Mouse (Mus musculus) MEL (cell line): ENCODE data around the gene Rpn2. TPM values are rescaled to one million over a fixed set of nuclear protein-coding genes. Genes with fewer than 3 reads are reported as not detected.

ENCODE experiments used
- DNase-seq: peaks from one replicate; pipeline ENCODE4 v3.0.0; 2011; ENCODE audit warnings: low read depth, low spot score
- H3K27ac ChIP-seq: 2 replicates; pipeline ENCODE4 v1.5.1; 2012; ENCODE audit warnings: low read depth, mild to moderate bottlenecking, control low read depth, low read length, moderate library complexity; ENCODE audit not compliant: control insufficient read depth
- H3K27me3 ChIP-seq, 2 experiments: fragments of 150-350 bp in 1 of 2; sonication (generic) in 1 of 2; 2 replicates each; pipeline ENCODE4 v1.6.1; 2012; ENCODE audit warnings: low read length in 2 of 2, mild to moderate bottlenecking in 2 of 2, improper control_type of control experiment in 1 of 2, moderate library complexity in 1 of 2; ENCODE audit not compliant: insufficient read depth in 2 of 2, control insufficient read depth in 1 of 2
- H3K36me3 ChIP-seq, 2 experiments: 2 replicates each; pipeline ENCODE4 v1.6.1; 2012 to 2014; ENCODE audit warnings: low read length in 2 of 2, improper control_type of control experiment in 1 of 2, inconsistent platforms in 1 of 2, mild to moderate bottlenecking in 1 of 2; ENCODE audit not compliant: insufficient read depth in 2 of 2, control insufficient read depth in 1 of 2
- H3K4me1 ChIP-seq, 2 experiments: fragments of 150-350 bp in 1 of 2; sonication (generic) in 1 of 2; 2 replicates each; pipeline ENCODE4 v1.6.1; 2012; ENCODE audit warnings: low read length in 2 of 2, improper control_type of control experiment in 1 of 2, mild to moderate bottlenecking in 1 of 2; ENCODE audit not compliant: insufficient read depth in 2 of 2, control insufficient read depth in 1 of 2
- H3K4me3 ChIP-seq, 2 experiments: fragments of 150-350 bp in 1 of 2; sonication (generic) in 1 of 2; 2 replicates each; pipeline ENCODE4 v1.5.1; 2012; ENCODE audit warnings: low read depth in 2 of 2, low read length in 2 of 2, mild to moderate bottlenecking in 2 of 2, moderate library complexity in 2 of 2, control low read depth in 1 of 2, improper control_type of control experiment in 1 of 2; ENCODE audit not compliant: control insufficient read depth in 1 of 2, insufficient read depth in 1 of 2
- H3K79me2 ChIP-seq: 2 replicates; pipeline ENCODE4 v1.6.1; 2012; ENCODE audit warnings: mild to moderate bottlenecking, low read length, moderate library complexity; ENCODE audit not compliant: control insufficient read depth, poor library complexity, insufficient read depth
- H3K9ac ChIP-seq: 2 replicates; pipeline ENCODE4 v1.6.1; 2012; ENCODE audit warnings: low read depth, mild to moderate bottlenecking, control low read depth, low read length, moderate library complexity; ENCODE audit not compliant: control insufficient read depth, poor library complexity, severe bottlenecking
- H3K9me3 ChIP-seq: fragments of 150-350 bp; sonication (generic); replicated peaks from 2 replicates; pipeline ENCODE4 v1.6.1; 2012; ENCODE audit warnings: mild to moderate bottlenecking, low read length, improper control_type of control experiment, moderate library complexity; ENCODE audit not compliant: insufficient read depth
- CTCF ChIP-seq, 3 experiments: IDR thresholded peaks in 2 of 3; conservative IDR thresholded peaks in 1 of 3; 2 replicates each; pipeline ENCODE4 v1.5.1; 2011 to 2012; ENCODE audit warnings: low read length in 3 of 3, low read depth in 2 of 3, mild to moderate bottlenecking in 2 of 3, improper control_type of control experiment in 1 of 3, inconsistent platforms in 1 of 3, mixed read lengths in 1 of 3, moderate library complexity in 1 of 3; ENCODE audit not compliant: control insufficient read depth in 1 of 3, insufficient read depth in 1 of 3, poor library complexity in 1 of 3, severe bottlenecking in 1 of 3
- E2F4 ChIP-seq: IDR thresholded peaks from 2 replicates; pipeline ENCODE4 v1.6.1; 2011; ENCODE audit warnings: low read depth, low read length, improper control_type of control experiment, borderline replicate concordance
- ELF1 ChIP-seq: IDR thresholded peaks from 2 replicates; pipeline ENCODE4 v1.6.1; 2014; ENCODE audit warnings: low read depth, mild to moderate bottlenecking, inconsistent platforms, low read length, improper control_type of control experiment, moderate library complexity
- HCFC1 ChIP-seq: IDR thresholded peaks from 2 replicates; pipeline ENCODE4 v1.6.1; 2012; ENCODE audit warnings: low read depth, mild to moderate bottlenecking, inconsistent platforms, low read length, improper control_type of control experiment, moderate library complexity
- MAFK ChIP-seq: IDR thresholded peaks from 2 replicates; pipeline ENCODE4 v1.6.1; 2011; ENCODE audit warnings: low read depth, mild to moderate bottlenecking, low read length, improper control_type of control experiment, borderline replicate concordance
- MAX ChIP-seq: IDR thresholded peaks from 2 replicates; pipeline ENCODE4 v1.6.1; 2011; ENCODE audit warnings: low read length, improper control_type of control experiment
- MEF2A ChIP-seq: IDR thresholded peaks from 2 replicates; pipeline ENCODE4 v1.6.1; 2014; ENCODE audit warnings: low read depth, mild to moderate bottlenecking, inconsistent platforms, low read length, improper control_type of control experiment; ENCODE audit not compliant: poor library complexity, insufficient replicate concordance, severe bottlenecking; ENCODE audit errors: extremely low read depth
- MYB ChIP-seq: IDR thresholded peaks from 2 replicates; pipeline ENCODE4 v1.6.1; 2011; ENCODE audit warnings: mild to moderate bottlenecking, low read depth, low read length, improper control_type of control experiment
- NELFE ChIP-seq: IDR thresholded peaks from 2 replicates; pipeline ENCODE4 v1.6.1; 2011; ENCODE audit warnings: low read depth, low read length, improper control_type of control experiment
- NRF1 ChIP-seq: IDR thresholded peaks from 2 replicates; pipeline ENCODE4 v1.6.1; 2014; ENCODE audit warnings: low read depth, mild to moderate bottlenecking, inconsistent platforms, low read length, improper control_type of control experiment, moderate library complexity; ENCODE audit not compliant: poor library complexity, insufficient read depth, severe bottlenecking
- POLR2A ChIP-seq, 2 experiments: IDR thresholded peaks; 2 replicates each; pipeline ENCODE4 v1.6.1; 2011 to 2012; ENCODE audit warnings: low read length in 2 of 2, mild to moderate bottlenecking in 2 of 2, control low read depth in 1 of 2, improper control_type of control experiment in 1 of 2, low read depth in 1 of 2, moderate library complexity in 1 of 2; ENCODE audit not compliant: control insufficient read depth in 1 of 2, insufficient read depth in 1 of 2, poor library complexity in 1 of 2
- POLR2AphosphoS5 ChIP-seq: IDR thresholded peaks from 2 replicates; pipeline ENCODE4 v1.6.1; 2012; ENCODE audit warnings: low read depth, borderline replicate concordance, mild to moderate bottlenecking, inconsistent platforms, low read length, moderate library complexity, mixed read lengths
- SIN3A ChIP-seq: IDR thresholded peaks from 2 replicates; pipeline ENCODE4 v1.6.1; 2012; ENCODE audit warnings: low read length, improper control_type of control experiment, inconsistent platforms
- SMC3 ChIP-seq: IDR thresholded peaks from 2 replicates; pipeline ENCODE4 v1.6.1; 2011; ENCODE audit warnings: low read depth, low read length, improper control_type of control experiment
- TAL1 ChIP-seq: IDR thresholded peaks from 2 replicates; pipeline ENCODE4 v1.6.1; 2012; ENCODE audit warnings: mild to moderate bottlenecking, inconsistent platforms, low read length, moderate library complexity, mixed read lengths
- TBP ChIP-seq: IDR thresholded peaks from 2 replicates; pipeline ENCODE4 v1.8.0; 2011; ENCODE audit warnings: low read depth, low read length, improper control_type of control experiment
- UBTF ChIP-seq: IDR thresholded peaks from 2 replicates; pipeline ENCODE4 v1.6.1; 2012; ENCODE audit warnings: low read depth, mild to moderate bottlenecking, inconsistent platforms, low read length, improper control_type of control experiment, moderate library complexity, borderline replicate concordance; ENCODE audit not compliant: insufficient read depth
- ZC3H11A ChIP-seq: IDR thresholded peaks from 2 replicates; pipeline ENCODE4 v1.6.1; 2012; ENCODE audit warnings: low read depth, mild to moderate bottlenecking, inconsistent platforms, low read length, improper control_type of control experiment
- ZMIZ1 ChIP-seq: IDR thresholded peaks from 2 replicates; pipeline ENCODE4 v1.6.1; 2012; ENCODE audit warnings: low read depth, mild to moderate bottlenecking, inconsistent platforms, low read length, improper control_type of control experiment, moderate library complexity
- polyA plus RNA-seq, 2 experiments: library from polyadenylated mRNA; stranded (reverse) in 1 of 2; unstranded in 1 of 2; fragments of >175 nt in 1 of 2; fragments of >200 nt in 1 of 2; gene quantifications; 2 replicates each; pipeline versions ENCODE4 v1.2.1 to v1.2.4; 2012; ENCODE audit warnings: low replicate concordance in 2 of 2, low read depth in 1 of 2; ENCODE audit not compliant: insufficient read length in 2 of 2, insufficient read depth in 1 of 2, missing spikeins in 1 of 2
- total RNA-seq: library from RNA; depleted of rRNA; stranded (reverse); fragments of 300-350 nt; gene quantifications from 2 replicates; pipeline ENCODE4 v1.2.3, GENCODE M21; 2012

Gene Rpn2
- total and polyA plus RNA-seq, 3 experiments = 284 to 316 (median 310) TPM

- DNase-seq = no peak
- TF ChIP-seq SMC3 (no peak), HCFC1 (no peak), POLR2A (IDR thresholded peaks at IDR 0.05; ENCODE audit: control insufficient read depth in 1 of 2, insufficient read depth in 1 of 2, low read depth in 1 of 2, low read length in 2 of 2, poor library complexity in 1 of 2) (no peak), NRF1 (no peak), MYB (no peak), ELF1 (no peak), TBP (no peak), SIN3A (no peak), MEF2A (no peak), NELFE (no peak), MAFK (no peak), UBTF (no peak)
- TF ChIP-seq, all 39 proteins: peak for 0
- Histone ChIP-seq H3K79me2 (no peaks in the 10 kb centered on the region), H3K27me3 (no peaks in the 10 kb centered on the region), H3K4me1 (no peaks in the 10 kb centered on the region), H3K9ac (no peak overlapping the region), H3K9me3 (no peaks in the 10 kb centered on the region), H3K36me3 (peaks cover 0 to 43% of the 10 kb centered on the region in 2 experiments; a peak in 2 of 4 replicates), H3K4me3 (no peak overlapping the region), H3K27ac (no peak overlapping the region)
Observed at GRCm38 (mm10) chr2:157316358-157316933, 37.6 kb downstream of the Rpn2 start.

DNA sequence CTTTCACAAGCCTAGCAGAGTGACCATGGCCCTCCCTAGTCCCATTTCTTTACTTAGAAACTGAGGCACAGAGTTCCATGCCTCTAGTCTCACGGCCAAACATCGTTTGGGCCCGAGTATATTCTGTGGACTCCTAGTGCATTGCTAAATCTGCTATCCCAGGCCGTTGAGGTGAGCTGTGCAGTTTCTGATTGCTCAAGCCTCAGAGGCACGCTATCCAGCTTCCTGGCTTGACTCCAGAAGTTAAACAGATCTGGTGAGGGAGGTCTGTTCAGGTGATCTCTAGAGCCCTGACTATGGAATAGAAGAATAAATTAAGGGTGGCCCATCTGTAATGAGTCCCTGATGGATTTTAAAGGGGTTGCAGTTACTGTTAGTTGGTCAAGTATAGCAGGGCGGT is 38.4 kb downstream of the Rpn2 start:
- no peaks in the 10 kb centered on the region for H3K9me3 ChIP-seq
- no peak overlapping the region for H3K27ac ChIP-seq
- H3K4me1 ChIP-seq = no peaks in the 10 kb centered on the region
- no peak overlapping the region for H3K4me3 ChIP-seq
- H3K36me3 ChIP-seq = peaks cover 0 to 41% of the 10 kb centered on the region in 2 experiments; a peak in 2 of 4 replicates
- no peak for TF ChIP-seq CTCF (IDR thresholded peaks at IDR 0.05 in 2 of 3, conservative IDR thresholded peaks at IDR 0.05 in 1 of 3; ENCODE audit: control insufficient read depth in 1 of 3, insufficient read depth in 1 of 3, low read depth in 2 of 3, low read length in 3 of 3, poor library complexity in 1 of 3, severe bottlenecking in 1 of 3)
- TF ChIP-seq, all 39 proteins: peak for 0
- DNase-seq = no peak
- Histone ChIP-seq H3K79me2 (no peaks in the 10 kb centered on the region), H3K9ac (no peak overlapping the region), H3K27me3 (no peaks in the 10 kb centered on the region)

- H3K79me2 ChIP-seq = no peaks in the 10 kb centered on the region
- TF ChIP-seq NELFE = no peak
- no peak for TF ChIP-seq SMC3
- no peak for TF ChIP-seq MAFK
- no peak for TF ChIP-seq MEF2A
- no peak for TF ChIP-seq TAL1
- TF ChIP-seq ZMIZ1 = no peak
- TF ChIP-seq SIN3A = no peak
- TF ChIP-seq ELF1 = no peak
- no peak for TF ChIP-seq E2F4
- no peak for TF ChIP-seq ZC3H11A
- no peak for TF ChIP-seq MAX
- no peak for TF ChIP-seq POLR2AphosphoS5
- no peak for TF ChIP-seq NRF1
- no peak overlapping the region for H3K27ac ChIP-seq
- no peaks in the 10 kb centered on the region for H3K27me3 ChIP-seq
- H3K9ac ChIP-seq = no peak overlapping the region
- DNase-seq = no peak
- H3K9me3 ChIP-seq = no peaks in the 10 kb centered on the region
- peaks cover 0 to 19% of the 10 kb centered on the region in 2 experiments; a peak in 2 of 4 replicates for H3K36me3 ChIP-seq
- H3K4me3 ChIP-seq = no peak overlapping the region
- H3K4me1 ChIP-seq = no peaks in the 10 kb centered on the region
Observed at GRCm38 (mm10) chr2:157320135-157320534, 41.3 kb downstream of the Rpn2 start.
